Mouse (Mus musculus): ENCODE data around the gene Zfp866. TPM values are rescaled to one million over a fixed set of nuclear protein-coding genes. Genes with fewer than 3 reads are reported as not detected.

The Zfp866 gene
- polyA plus RNA-seq, 1 experiment = 5.3 TPM

DNA sequence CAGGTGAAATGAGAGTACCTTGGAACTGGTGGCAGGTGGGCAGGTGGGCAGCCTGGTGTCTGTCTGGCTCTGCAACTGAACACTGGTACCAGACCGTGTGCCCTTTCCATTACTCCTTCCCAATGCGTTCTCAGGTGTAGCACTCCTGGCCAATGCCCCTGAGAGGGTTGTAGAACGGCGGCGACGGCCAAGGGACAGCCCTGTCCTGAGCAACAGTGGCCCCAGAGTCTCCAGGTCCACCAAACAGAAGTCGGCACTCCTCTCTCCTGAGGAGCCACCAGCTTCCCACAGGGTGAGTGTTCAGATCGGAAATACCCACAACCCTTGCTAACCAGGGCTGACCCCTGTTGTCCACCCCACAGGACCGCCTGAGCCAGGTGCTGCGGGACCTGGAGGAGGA is 14.1 kb upstream of the Zfp866 start:
- H3K27ac ChIP-seq (replicated peaks; ENCODE audit: low read depth, low read length) = no peak overlapping the region
- no peak overlapping the region for H3K4me3 ChIP-seq (ENCODE audit: insufficient read depth, low read depth, low read length)
- no peaks in the 10 kb centered on the region for H3K4me1 ChIP-seq (ENCODE audit: control insufficient read depth, insufficient read depth, insufficient read length, low read length)

DNA sequence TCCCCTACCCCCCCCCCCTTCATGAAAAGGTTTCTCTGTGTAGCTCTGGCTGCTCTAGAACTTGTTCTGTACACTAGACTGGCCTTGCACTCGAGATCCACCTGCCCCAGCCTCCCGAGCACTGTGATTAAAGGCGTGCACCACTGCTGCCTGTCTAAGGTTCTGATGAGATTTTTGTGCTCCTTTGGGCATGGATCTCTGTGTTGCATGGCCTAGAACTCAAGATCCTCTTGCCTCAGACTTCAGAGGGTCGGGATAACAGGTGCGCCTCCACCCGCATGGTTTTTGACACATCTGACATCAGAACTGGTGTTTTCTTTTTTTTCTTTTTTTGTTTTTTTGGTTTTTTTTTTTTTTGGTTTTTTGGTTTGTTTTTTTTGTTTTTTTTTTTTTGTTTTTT is 13.6 kb upstream of the Zfp866 start:
- no peaks in the 10 kb centered on the region for H3K4me1 ChIP-seq (ENCODE audit: control insufficient read depth, insufficient read depth, insufficient read length, low read length)
- H3K4me3 ChIP-seq (ENCODE audit: insufficient read depth, low read depth, low read length) = no peak overlapping the region

GRCm38 (mm10) chr8:69803366-69803765 is 12.4 kb upstream of the Zfp866 start:
- Histone ChIP-seq H3K4me1 (ENCODE audit: control insufficient read depth, insufficient read depth, insufficient read length, low read length) (no peaks in the 10 kb centered on the region), H3K27ac (replicated peaks; ENCODE audit: low read depth, low read length) (no peak overlapping the region)

More for the DNA sequence above, 13.6 kb upstream of the Zfp866 start:
- no peak overlapping the region for H3K27ac ChIP-seq (replicated peaks; ENCODE audit: low read depth, low read length)

GRCm38 (mm10) chr8:69802216-69802615 is 11.2 kb upstream of the Zfp866 start:
- Histone ChIP-seq H3K4me1 (ENCODE audit: control insufficient read depth, insufficient read depth, insufficient read length, low read length) (no peaks in the 10 kb centered on the region), H3K4me3 (ENCODE audit: insufficient read depth, low read depth, low read length) (no peak overlapping the region), H3K27ac (replicated peaks; ENCODE audit: low read depth, low read length) (no peak overlapping the region)

More at GRCm38 (mm10) chr8:69803366-69803765, 12.4 kb upstream of the Zfp866 start:
- no peak overlapping the region for H3K4me3 ChIP-seq (ENCODE audit: insufficient read depth, low read depth, low read length)

DNA sequence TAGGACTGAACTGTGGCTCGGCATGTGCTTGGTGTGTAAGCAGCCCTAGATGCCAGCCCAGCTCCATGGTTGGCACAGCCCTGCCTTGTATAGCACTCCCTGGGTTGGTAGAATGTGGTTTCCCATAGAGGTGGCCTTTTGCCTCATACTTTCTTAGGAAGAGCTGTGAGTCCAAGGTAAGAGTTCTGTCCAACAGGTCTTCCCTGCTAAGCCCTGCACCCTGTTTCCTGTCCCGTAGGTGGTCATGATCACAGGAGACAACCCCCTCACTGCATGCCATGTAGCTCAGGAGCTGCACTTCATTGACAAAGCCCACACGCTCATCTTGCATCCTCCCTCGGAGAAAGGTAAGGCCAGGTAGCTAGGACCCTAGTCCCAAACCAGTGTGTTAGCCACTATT is 10.8 kb upstream of the Zfp866 start:
- H3K4me3 ChIP-seq (ENCODE audit: insufficient read depth, low read depth, low read length) = no peak overlapping the region
- no peaks in the 10 kb centered on the region for H3K4me1 ChIP-seq (ENCODE audit: control insufficient read depth, insufficient read depth, insufficient read length, low read length)
- no peak overlapping the region for H3K27ac ChIP-seq (replicated peaks; ENCODE audit: low read depth, low read length)

DNA sequence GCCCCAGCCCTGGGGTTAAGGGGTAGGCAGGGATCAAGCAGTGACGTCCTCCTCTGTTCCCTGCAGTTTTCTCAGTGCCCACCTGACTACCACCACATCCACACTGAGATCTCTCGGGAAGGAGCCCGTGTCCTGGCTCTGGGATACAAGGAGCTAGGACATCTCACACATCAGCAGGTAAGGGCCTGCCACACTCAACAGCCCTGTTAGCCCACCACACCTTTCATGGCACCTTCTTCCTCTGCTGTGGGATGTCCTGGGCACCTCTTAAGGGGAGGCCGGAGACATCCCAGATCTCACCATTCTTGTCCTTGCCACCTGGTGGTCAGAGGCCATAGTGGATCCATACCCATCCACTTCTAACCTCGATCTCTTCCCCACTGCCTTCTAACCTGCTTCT is 9.0 kb upstream of the Zfp866 start:
- no peak overlapping the region for H3K27ac ChIP-seq (replicated peaks; ENCODE audit: low read depth, low read length)
- no peaks in the 10 kb centered on the region for H3K4me1 ChIP-seq (ENCODE audit: control insufficient read depth, insufficient read depth, insufficient read length, low read length)
- no peak overlapping the region for H3K4me3 ChIP-seq (ENCODE audit: insufficient read depth, low read depth, low read length)

- Histone ChIP-seq H3K4me1 (ENCODE audit: control insufficient read depth, insufficient read depth, insufficient read length, low read length) (no peaks in the 10 kb centered on the region), H3K4me3 (ENCODE audit: insufficient read depth, low read depth, low read length) (no peak overlapping the region), H3K27ac (replicated peaks; ENCODE audit: low read depth, low read length) (no peak overlapping the region)
These were observed 8.3 kb upstream of the Zfp866 start for GRCm38 (mm10) chr8:69799261-69799660.

GRCm38 (mm10) chr8:69797661-69798060 is 6.7 kb upstream of the Zfp866 start:
- Histone ChIP-seq H3K4me3 (ENCODE audit: insufficient read depth, low read depth, low read length) (no peak overlapping the region), H3K4me1 (ENCODE audit: control insufficient read depth, insufficient read depth, insufficient read length, low read length) (no peaks in the 10 kb centered on the region), H3K27ac (replicated peaks; ENCODE audit: low read depth, low read length) (no peak overlapping the region)

GRCm38 (mm10) chr8:69796721-69797345 is 5.9 kb upstream of the Zfp866 start:
- Histone ChIP-seq H3K4me1 (ENCODE audit: control insufficient read depth, insufficient read depth, insufficient read length, low read length) (peaks cover 3% of the 10 kb centered on the region; the same call in 1 of the 2 replicates), H3K27ac (replicated peaks; ENCODE audit: low read depth, low read length) (no peak overlapping the region), H3K4me3 (ENCODE audit: insufficient read depth, low read depth, low read length) (no peak overlapping the region)

DNA sequence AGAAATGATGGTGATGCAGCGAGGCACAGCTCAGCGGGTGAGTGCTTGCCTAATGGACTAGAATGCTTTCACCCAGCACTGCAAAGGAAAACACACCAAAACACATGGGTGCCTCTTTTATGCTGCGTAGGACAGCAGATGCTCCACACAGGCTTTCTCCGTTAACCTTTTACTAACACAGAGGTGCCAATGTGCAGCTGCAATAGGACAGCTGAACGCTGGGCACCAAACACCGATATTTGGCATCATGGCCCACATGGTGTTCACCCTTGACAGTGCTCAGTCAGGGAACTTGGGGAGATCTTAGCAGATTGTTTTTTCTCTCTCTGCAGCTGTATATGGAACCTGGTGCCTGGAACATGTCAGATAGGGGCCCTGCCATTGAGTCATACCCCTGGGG is 3.9 kb upstream of the Zfp866 start:
- Histone ChIP-seq H3K27ac (replicated peaks; ENCODE audit: low read depth, low read length) (no peak overlapping the region), H3K4me3 (ENCODE audit: insufficient read depth, low read depth, low read length) (no peak overlapping the region), H3K4me1 (ENCODE audit: control insufficient read depth, insufficient read depth, insufficient read length, low read length) (peaks cover 6% of the 10 kb centered on the region; the same call in 1 of the 2 replicates)

DNA sequence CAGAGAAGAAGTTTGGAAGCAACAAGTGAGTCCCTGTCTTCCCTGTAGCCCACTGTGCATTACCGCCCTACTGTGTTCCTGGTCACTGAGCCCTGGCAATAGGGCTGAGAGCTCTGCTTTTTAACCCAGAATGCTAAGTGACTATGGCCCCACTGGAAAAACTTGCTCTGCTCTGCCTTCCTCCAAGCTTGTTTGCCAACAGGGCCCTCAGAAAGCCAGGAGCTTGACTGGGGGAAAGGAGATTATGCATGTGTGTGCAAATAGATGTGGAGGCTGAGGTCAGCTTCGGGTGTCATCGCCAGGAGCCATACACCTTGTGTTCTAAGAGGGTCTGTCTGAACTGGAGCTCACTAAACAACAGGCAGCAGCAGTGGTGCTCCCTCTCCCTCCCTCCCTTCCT is 3.1 kb upstream of the Zfp866 start:
- Histone ChIP-seq H3K4me3 (ENCODE audit: insufficient read depth, low read depth, low read length) (no peak overlapping the region), H3K4me1 (ENCODE audit: control insufficient read depth, insufficient read depth, insufficient read length, low read length) (peaks cover 6% of the 10 kb centered on the region; the same call in 1 of the 2 replicates)

GRCm38 (mm10) chr8:69793666-69794065 is 2.7 kb upstream of the Zfp866 start:
- Histone ChIP-seq H3K4me1 (ENCODE audit: control insufficient read depth, insufficient read depth, insufficient read length, low read length) (peaks cover 6% of the 10 kb centered on the region; the same call in 1 of the 2 replicates), H3K4me3 (ENCODE audit: insufficient read depth, low read depth, low read length) (no peak overlapping the region), H3K27ac (replicated peaks; ENCODE audit: low read depth, low read length) (no peak overlapping the region)

More for the DNA sequence above, 3.1 kb upstream of the Zfp866 start:
- H3K27ac ChIP-seq (replicated peaks; ENCODE audit: low read depth, low read length) = no peak overlapping the region

- H3K4me1 ChIP-seq (ENCODE audit: control insufficient read depth, insufficient read depth, insufficient read length, low read length) = peaks cover 6% of the 10 kb centered on the region; the same call in 1 of the 2 replicates
- peak overlapping the region; percentile 93 for H3K4me3 ChIP-seq (ENCODE audit: insufficient read depth, low read depth, low read length)
- no peak overlapping the region for H3K27ac ChIP-seq (replicated peaks; ENCODE audit: low read depth, low read length)
These were observed 564 bp upstream of the Zfp866 start for GRCm38 (mm10) chr8:69791415-69792068.

DNA sequence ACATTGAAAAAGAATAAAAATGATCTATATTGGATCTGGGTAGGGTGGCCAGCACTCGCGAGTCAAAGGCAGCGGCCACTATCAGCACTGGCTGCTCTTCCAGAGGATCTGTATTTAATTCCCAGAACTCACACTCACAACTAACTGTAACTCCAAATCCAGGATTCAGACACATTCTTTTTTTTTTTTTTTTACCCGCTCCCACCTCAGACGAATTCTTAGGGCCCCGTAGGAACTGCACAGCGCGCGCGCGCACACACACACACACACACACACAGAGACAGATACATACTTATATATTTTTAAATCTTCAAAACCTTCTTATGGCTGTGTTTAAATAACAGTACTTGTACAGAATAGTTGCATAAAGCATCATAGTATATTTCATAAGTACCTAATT is 614 bp downstream of the Zfp866 start:
- Histone ChIP-seq H3K27ac (replicated peaks; ENCODE audit: low read depth, low read length) (peak overlapping the region; percentile 58), H3K4me3 (ENCODE audit: insufficient read depth, low read depth, low read length) (peak overlapping the region; percentile 93), H3K4me1 (ENCODE audit: control insufficient read depth, insufficient read depth, insufficient read length, low read length) (peaks cover 6% of the 10 kb centered on the region; the same call in 1 of the 2 replicates)

- peaks cover 6% of the 10 kb centered on the region; the same call in 1 of the 2 replicates for H3K4me1 ChIP-seq (ENCODE audit: control insufficient read depth, insufficient read depth, insufficient read length, low read length)
- H3K4me3 ChIP-seq (ENCODE audit: insufficient read depth, low read depth, low read length) = no peak overlapping the region
- no peak overlapping the region; the same call in 1 of the 2 replicates for H3K27ac ChIP-seq (replicated peaks; ENCODE audit: low read depth, low read length)
These were observed 1.2 kb downstream of the Zfp866 start for GRCm38 (mm10) chr8:69789731-69790130.

- peaks cover 6% of the 10 kb centered on the region; the same call in 1 of the 2 replicates for H3K4me1 ChIP-seq (ENCODE audit: control insufficient read depth, insufficient read depth, insufficient read length, low read length)
- H3K4me3 ChIP-seq (ENCODE audit: insufficient read depth, low read depth, low read length) = no peak overlapping the region
- H3K27ac ChIP-seq (replicated peaks; ENCODE audit: low read depth, low read length) = no peak overlapping the region
These were observed 1.9 kb downstream of the Zfp866 start for GRCm38 (mm10) chr8:69789105-69789504.

Data from brown adipose tissue, adult 24 weeks (tissue).